Mouse (Mus musculus) hindbrain, embryonic 15.5 days (tissue): Measurements from ENCODE around the gene Vmn1r58. TPM values are rescaled to one million over a fixed set of nuclear protein-coding genes. Genes with fewer than 3 reads are reported as not detected.
"Not testable (repeated sequence)": the region's sequence is repeated elsewhere in the genome, so short reads cannot be mapped to it uniquely, and the experiment has no call there.

Experiments used
- ATAC-seq: fragments of 200-750 bp; cut with Nextera tagmentation; 2 replicates; pipeline ENCODE4 v1.8.0; 2017; ENCODE audit warnings: low read depth, moderate number of reproducible peaks, moderate TSS enrichment; ENCODE audit not compliant: low FRiP score
- H3K27ac ChIP-seq: fragments of 300-500 bp; sonication (generic); replicated peaks from 2 replicates; pipeline ENCODE4 v1.5.1; 2015; ENCODE audit warnings: mild to moderate bottlenecking, inconsistent platforms
- H3K27me3 ChIP-seq: fragments of 300-500 bp; sonication (generic); 2 replicates; pipeline ENCODE4 v1.6.1; 2015; ENCODE audit warnings: control low read depth, inconsistent platforms
- H3K36me3 ChIP-seq: fragments of 300-500 bp; sonication (generic); 2 replicates; pipeline ENCODE4 v1.6.1; 2015; ENCODE audit warnings: control low read depth, inconsistent platforms
- H3K4me1 ChIP-seq: fragments of 300-500 bp; sonication (generic); replicated peaks from 2 replicates; pipeline ENCODE4 v1.6.1; 2015; ENCODE audit warnings: control low read depth, inconsistent platforms
- H3K4me2 ChIP-seq: fragments of 300-500 bp; sonication (generic); 2 replicates; pipeline ENCODE4 v1.6.1; 2015; ENCODE audit warnings: moderate library complexity, mild to moderate bottlenecking, inconsistent platforms
- H3K4me3 ChIP-seq: fragments of 300-500 bp; sonication (generic); 2 replicates; pipeline ENCODE4 v1.5.1; 2015; ENCODE audit warnings: mild to moderate bottlenecking, inconsistent platforms
- H3K9ac ChIP-seq: fragments of 300-500 bp; sonication (generic); 2 replicates; pipeline ENCODE4 v1.6.1; 2015; ENCODE audit warnings: inconsistent platforms
- H3K9me3 ChIP-seq: fragments of 300-500 bp; sonication (generic); 2 replicates; pipeline ENCODE4 v1.6.1; 2016; ENCODE audit warnings: control low read depth, inconsistent platforms
- WGBS: fragments of 180-500 bp; shearing (Covaris S2); methylation state at CpG from one replicate; pipeline ENCODE4 v1.1.7; 2015; 5-methylcytosine and 5-hydroxymethylcytosine counted together
- polyA plus RNA-seq: library from polyadenylated mRNA; unstranded; fragments of >200 nt; fragmentation: Nextera tagmentation; extraction: Ambion mirVana; gene quantifications from 2 replicates; pipeline ENCODE4 v1.2.1, GENCODE M21; 2015

Gene Vmn1r58
- polyA plus RNA-seq: not detected in 2 replicates

DNA sequence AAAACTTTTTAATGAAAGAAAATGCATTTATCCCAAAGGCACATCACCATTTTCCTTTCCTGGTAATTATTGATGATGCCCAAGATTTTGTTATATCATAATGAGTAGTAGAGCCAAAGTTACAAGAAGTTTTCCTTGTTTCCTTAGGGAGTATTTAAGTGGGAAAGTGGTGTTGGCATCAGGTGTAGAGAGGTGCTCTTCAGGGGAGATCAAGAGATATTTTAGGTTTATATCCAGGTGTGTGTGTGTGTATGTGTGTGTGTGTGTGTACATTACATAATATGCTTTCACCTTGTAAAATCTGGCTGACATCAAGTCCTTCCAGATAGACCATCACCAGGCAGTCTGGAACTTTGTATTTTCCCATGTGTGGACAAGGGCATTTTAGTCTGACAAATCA, at the start of gene Vmn1r58:
Gene Vmn1r58, minus strand, starts transcription at position 101 of the 400 bp plus-strand sequence.
- not testable (repeated sequence) for H3K9me3 ChIP-seq, H3K27ac ChIP-seq, H3K4me3 ChIP-seq, H3K9ac ChIP-seq, H3K27me3 ChIP-seq, H3K36me3 ChIP-seq, H3K4me2 ChIP-seq, H3K4me1 ChIP-seq, ATAC-seq

DNA sequence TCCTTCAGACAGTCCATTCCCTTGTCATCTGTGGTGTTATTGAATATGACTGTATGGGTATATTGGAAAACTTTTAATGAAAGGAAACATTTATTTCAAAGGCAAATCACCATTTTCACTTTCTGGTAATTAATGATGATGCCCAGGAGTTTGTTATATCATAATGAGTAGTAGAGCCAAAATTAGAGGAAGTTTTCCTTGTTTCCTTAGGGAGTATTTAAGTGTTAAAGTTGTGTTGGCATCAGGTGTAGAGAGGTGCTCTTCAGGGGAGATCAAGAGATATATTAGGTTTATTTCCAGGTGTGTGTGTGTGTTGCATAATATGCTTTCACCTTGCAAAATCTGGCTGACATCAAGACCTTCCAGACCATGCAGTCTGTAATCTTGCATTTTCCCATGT, 43.5 kb upstream of the Vmn1r58 start, which contains the start of gene Vmn1r59:
Gene Vmn1r59, minus strand, starts transcription at position 101 of the 400 bp plus-strand sequence.
- ATAC-seq: no peak
- Histone ChIP-seq H3K9ac (no peak within 1 kb of the TSS), H3K9me3 (peaks cover 17% of the 10 kb centered on the region; the same call in 1 of the 2 replicates), H3K27me3 (no peaks in the 10 kb centered on the region), H3K27ac (no peak within 1 kb of the TSS), H3K4me3 (no peak within 1 kb of the TSS), H3K36me3 (no peaks in the 10 kb centered on the region), H3K4me2 (no peak within 1 kb of the TSS), H3K4me1 (no peaks in the 10 kb centered on the region)

DNA sequence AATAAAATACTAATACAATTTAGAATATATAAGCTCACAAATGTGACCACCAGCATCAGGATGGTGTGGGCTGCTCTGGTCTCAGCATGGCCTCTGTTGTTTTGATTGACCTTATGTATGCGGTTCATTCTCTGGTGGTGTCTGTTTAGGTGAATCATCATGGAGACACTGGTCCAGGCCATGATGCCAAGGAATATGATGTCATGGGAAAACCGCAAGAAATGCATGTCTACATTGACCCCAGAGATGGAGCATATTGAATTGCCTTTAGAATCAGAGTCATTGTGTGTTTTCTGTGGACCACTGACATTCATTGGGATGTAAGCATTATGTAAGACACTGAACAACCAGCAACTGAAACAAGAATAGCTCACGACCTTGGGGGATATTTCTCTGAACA, 40.8 kb upstream of the Vmn1r58 start:
- H3K4me1 ChIP-seq, H3K36me3 ChIP-seq, H3K4me3 ChIP-seq, H3K9ac ChIP-seq, H3K4me2 ChIP-seq, H3K27ac ChIP-seq, H3K27me3 ChIP-seq, ATAC-seq: not testable (repeated sequence)
- H3K9me3 ChIP-seq: peaks cover 16% of the 10 kb centered on the region; the same call in 1 of the 2 replicates
- WGBS: 73% methylated on average over 3 of the region's 3 CpGs

DNA sequence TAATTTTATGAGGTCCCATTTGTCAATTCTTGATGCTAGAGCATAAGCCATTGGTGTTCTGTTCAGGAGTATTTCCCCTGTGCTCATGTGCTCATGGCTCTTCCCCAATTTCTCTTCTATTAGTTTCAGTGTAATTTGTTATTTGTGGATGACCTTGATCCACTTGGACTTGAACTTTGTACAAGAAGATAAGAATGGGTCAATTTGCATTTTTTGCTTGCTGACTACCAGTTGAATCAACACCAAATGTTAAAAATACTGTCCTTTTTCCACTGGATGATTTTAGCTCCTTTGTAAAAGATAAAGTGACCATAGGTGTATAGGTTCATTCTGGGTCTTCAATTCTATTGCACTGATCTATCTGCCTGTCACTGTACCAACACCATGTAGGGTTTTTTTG, 35.4 kb upstream of the Vmn1r58 start:
- no peaks in the 10 kb centered on the region for H3K36me3 ChIP-seq
- H3K4me2 ChIP-seq: no peak overlapping the region
- peaks cover 14% of the 10 kb centered on the region; the same call in 1 of the 2 replicates for H3K9me3 ChIP-seq
- H3K27ac ChIP-seq: no peak overlapping the region
- H3K4me3 ChIP-seq: no peak overlapping the region
- no peak for ATAC-seq
- H3K27me3 ChIP-seq: no peaks in the 10 kb centered on the region
- no peak overlapping the region for H3K9ac ChIP-seq
- H3K4me1 ChIP-seq: no peaks in the 10 kb centered on the region

DNA sequence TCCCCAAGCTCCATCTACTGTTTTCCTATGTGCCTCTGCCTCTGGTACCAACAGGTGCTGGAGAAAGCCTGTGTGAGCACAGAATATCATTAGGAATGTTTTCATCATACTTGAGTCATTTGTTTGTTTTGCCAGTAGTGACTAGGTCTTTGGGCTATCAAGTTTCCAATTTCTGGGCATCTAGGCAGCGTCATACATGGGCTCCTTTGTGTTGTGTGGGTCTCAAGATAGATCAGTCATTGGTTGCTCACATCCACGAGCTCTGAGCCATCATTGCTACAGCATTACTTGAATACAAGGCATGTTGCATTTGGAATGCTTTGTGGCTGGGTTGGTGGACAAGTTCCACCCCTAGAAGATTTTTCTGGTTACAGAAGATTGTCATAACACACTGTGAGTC, 7.0 kb downstream of the Vmn1r58 start:
- Histone ChIP-seq H3K4me2 (no peak overlapping the region), H3K4me3 (no peak overlapping the region), H3K36me3 (no peaks in the 10 kb centered on the region), H3K9me3 (peaks cover 10% of the 10 kb centered on the region), H3K4me1 (no peaks in the 10 kb centered on the region), H3K27me3 (no peaks in the 10 kb centered on the region), H3K9ac (no peak overlapping the region), H3K27ac (no peak overlapping the region)
- 37% methylated on average over 2 of the region's 2 CpGs for WGBS
- no peak for ATAC-seq

DNA sequence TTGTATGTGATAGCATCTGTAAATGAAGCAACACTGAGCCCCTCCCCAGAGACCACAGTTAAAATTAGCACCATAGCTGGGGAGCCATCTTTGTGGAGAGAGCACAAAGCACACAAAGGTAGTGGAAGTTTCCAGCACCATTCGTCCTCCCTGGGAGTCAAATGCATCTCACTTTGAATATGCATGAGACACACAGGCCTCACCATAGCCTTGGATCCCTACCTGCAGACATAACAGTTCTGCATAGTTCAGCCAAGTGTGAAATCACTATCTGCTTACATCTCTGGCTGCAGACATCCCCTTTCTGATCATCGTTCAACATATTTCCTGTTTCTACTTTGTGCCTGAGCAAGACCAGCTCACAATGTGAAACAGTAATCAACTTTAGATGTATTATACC, 46.5 kb downstream of the Vmn1r58 start:
- Histone ChIP-seq H3K4me2 (no peak overlapping the region), H3K27ac (no peak overlapping the region), H3K9ac (no peak overlapping the region), H3K4me1 (no peaks in the 10 kb centered on the region), H3K9me3 (peaks cover 35% of the 10 kb centered on the region), H3K27me3 (no peaks in the 10 kb centered on the region), H3K36me3 (no peaks in the 10 kb centered on the region), H3K4me3 (no peak overlapping the region)
- 78% methylated on average over 2 of the region's 2 CpGs for WGBS
- ATAC-seq: no peak

DNA sequence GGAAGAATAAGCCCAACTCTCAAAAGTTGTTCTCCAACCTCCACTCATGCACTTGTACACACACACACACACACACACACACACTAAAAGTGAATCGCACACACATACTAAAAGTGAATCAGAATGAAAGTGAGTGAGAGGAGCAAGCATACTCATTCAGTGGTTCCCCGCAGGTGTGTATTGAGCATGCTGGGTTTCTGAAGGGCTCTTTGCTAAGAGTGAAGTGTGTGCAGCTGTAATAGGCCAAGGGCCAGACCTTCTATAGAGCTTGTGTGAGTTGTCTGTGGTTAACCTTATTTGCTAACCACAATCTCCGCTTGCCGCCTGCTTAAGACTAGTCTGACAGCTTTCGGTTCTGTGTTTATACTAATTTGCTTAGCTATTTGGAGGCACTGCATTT, 49.6 kb downstream of the Vmn1r58 start:
- Histone ChIP-seq H3K27ac (no peak overlapping the region), H3K9me3 (peaks cover 38% of the 10 kb centered on the region), H3K4me1 (no peaks in the 10 kb centered on the region), H3K27me3 (no peaks in the 10 kb centered on the region), H3K36me3 (no peaks in the 10 kb centered on the region), H3K4me2 (no peak overlapping the region), H3K9ac (no peak overlapping the region), H3K4me3 (no peak overlapping the region)
- WGBS: 95% methylated on average over 5 of the region's 5 CpGs
- no peak for ATAC-seq

Other genes starting within 250 kb of the Vmn1r58 start
- not detected in 2 replicates for gene Vmn1r56, start 216.6 kb downstream of the Vmn1r58 start, polyA plus RNA-seq
- not detected in 2 replicates for gene Vmn1r57, start 194.9 kb downstream of the Vmn1r58 start, polyA plus RNA-seq
- not detected in 2 replicates for gene Gm5065, start 62.9 kb downstream of the Vmn1r58 start, polyA plus RNA-seq
- not detected in 2 replicates for gene Nlrp2, start 62.4 kb downstream of the Vmn1r58 start, polyA plus RNA-seq
- gene Vmn1r59, start 43.4 kb upstream of the Vmn1r58 start, polyA plus RNA-seq: not detected in 2 replicates
- gene Vmn2r28, start 80.6 kb upstream of the Vmn1r58 start, polyA plus RNA-seq: not detected in 2 replicates
- gene Vmn1r60, start 133.9 kb upstream of the Vmn1r58 start, polyA plus RNA-seq: not detected in 2 replicates
- not detected in 2 replicates for gene Vmn1r61, start 199.9 kb upstream of the Vmn1r58 start, polyA plus RNA-seq